Mouse (Mus musculus) liver, adult 2 months (tissue): ENCODE results near the gene Cmc4.

Experiments
- CTCF ChIP-seq: fragments of 200-500 bp; IDR thresholded peaks from 2 replicates; pipeline ENCODE4 v1.5.1; 2011; ENCODE audit warnings: low read depth, low read length, control low read depth
- POLR2A ChIP-seq: fragments of 200-500 bp; IDR thresholded peaks from 2 replicates; pipeline ENCODE4 v1.6.1; 2011; ENCODE audit warnings: low read length, control low read depth; ENCODE audit not compliant: insufficient read depth; ENCODE audit errors: extremely low read depth

GRCm38 (mm10) chrX:75376815-75377214 is 39.6 kb downstream of the Cmc4 start:
- TF ChIP-seq CTCF (no peak), POLR2A (no peak)
